11 mouse cellular contexts compared by ENCODE assay signal in the genomic region with DNA sequence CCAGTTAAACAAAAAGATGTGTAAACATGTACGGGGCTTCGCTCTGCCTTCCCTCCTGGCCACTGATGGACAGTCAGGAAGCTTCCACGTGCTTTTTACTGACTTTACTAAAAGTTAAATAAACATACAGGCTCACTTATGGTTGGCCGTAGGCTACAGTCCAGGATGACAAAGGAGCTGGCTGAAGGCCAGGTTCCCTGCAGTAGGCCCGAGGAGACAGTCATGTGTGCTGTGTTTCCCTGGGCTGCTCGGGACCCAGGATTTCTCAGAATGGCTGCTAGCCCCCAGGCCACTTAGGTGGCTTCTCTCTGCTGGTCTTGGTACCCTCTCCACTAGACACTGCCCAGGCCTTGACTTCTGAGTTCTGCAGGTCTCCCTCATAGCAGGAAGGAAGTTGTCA. TPM values are rescaled to one million over a fixed set of nuclear protein-coding genes. Genes with fewer than 3 reads are reported as not detected.
DNase-seq lines count a peak whose midpoint lies in the region; ATAC-seq and TF ChIP-seq lines count a peak whose summit lies in the region.
"Had no signal": no experiment of that assay in that cellular context is flagged by ENCODE, and none has a peak within 500 bp of the region (broad histone marks: within the 10 kb centered on the region; RNA-seq: fewer than 3 reads in every experiment).

No protein-coding gene starts in this region.

- H3K9me3 ChIP-seq in heart, embryonic 10.5 days = no peaks in the 10 kb centered on the region
- no peaks in the 10 kb centered on the region for H3K9me3 ChIP-seq in liver, embryonic 13.5 days (replicated peaks)

- in situ Hi-C loops in Patski (cut with MboI; ENCODE audit: low pct_unique_long_range_greater_than_20kb) = no loop called here

- no peak overlapping the region for H3K4me3 ChIP-seq in heart, embryonic 10.5 days
- no peak overlapping the region for H3K4me3 ChIP-seq in liver, embryonic 13.5 days (replicated peaks)

- no peak overlapping the region for H3K4me2 ChIP-seq in liver, embryonic 13.5 days

- no peak for TF ChIP-seq CTCF in Patski (IDR thresholded peaks at IDR 0.05)

- CTCF ChIA-PET in Patski (lab: Charles Lee) = interaction anchor here (1.1 to 2.9 kb wide), 2 partner anchors 19 to 30 kb away, joined by 3 to 8 read pairs; no protein-coding TSS in a partner anchor

- H3K27ac ChIP-seq in heart, embryonic 10.5 days = no peak overlapping the region
- peak overlapping the region; percentile 34; the same call in 1 of the 2 replicates for H3K27ac ChIP-seq in liver, embryonic 13.5 days

- peak; percentile 94 for DNase-seq in heart, adult 11 months
- no peak for DNase-seq in heart, embryonic 10.5 days (ENCODE audit: low spot score)
- DNase-seq in Patski (ENCODE audit: low read depth, low spot score) = peak; percentile 86
- peak; percentile 44 for DNase-seq in fibroblast of lung, adult 2 months (ENCODE audit: low read depth)
- DNase-seq in liver, embryonic 13.5 days = no peak
- no peak for DNase-seq in spleen, postnatal 14 days (ENCODE audit: low spot score in 2 of 2)

- POLR2A ChIA-PET in Patski (lab: Charles Lee) = interaction anchor here (0.9 kb wide), 1 partner anchor 29 kb away, joined by 3 read pairs; no protein-coding TSS in a partner anchor

- ATAC-seq in Patski = peak; percentile 36
- no peak for ATAC-seq in liver, embryonic 13.5 days (ENCODE audit: low read depth)
- no peak for ATAC-seq in monocyte, adult 5-6 weeks (replicated peaks; ENCODE audit: insufficient number of reproducible peaks, low FRiP score, low TSS enrichment, poor library complexity, severe bottlenecking)
- no peak for ATAC-seq in inflammation-experienced regulatory T-cells, adult 6 months

- H3K4me1 ChIP-seq in heart, embryonic 10.5 days = peaks cover 13% of the 10 kb centered on the region
- H3K4me1 ChIP-seq in liver, embryonic 13.5 days (replicated peaks) = peaks cover 10% of the 10 kb centered on the region; the same call in 1 of the 2 replicates

- no peaks in the 10 kb centered on the region for H3K27me3 ChIP-seq in heart, embryonic 10.5 days (ENCODE audit: insufficient read depth, poor library complexity, severe bottlenecking)
- no peaks in the 10 kb centered on the region for H3K27me3 ChIP-seq in Patski
- no peaks in the 10 kb centered on the region for H3K27me3 ChIP-seq in liver, embryonic 13.5 days
- H3K27me3 ChIP-seq: CH12.LX had no signal

- no peak overlapping the region for H3K9ac ChIP-seq in liver, embryonic 13.5 days

- peaks cover 46% of the 10 kb centered on the region for H3K36me3 ChIP-seq in heart, embryonic 10.5 days
- H3K36me3 ChIP-seq in liver, embryonic 13.5 days = peaks cover 48% of the 10 kb centered on the region

- whole genome bisulfite sequencing in heart, embryonic 10.5 days = 73% methylated on average over 6 of the region's 6 CpGs
- whole genome bisulfite sequencing in liver, embryonic 13.5 days (ENCODE audit: insufficient replicate concordance) = 68% methylated on average over 6 of the region's 6 CpGs

RNA-seq across cellular contexts. Expression of a gene that starts 6.9 kb away (rescaled TPM):
- polyA plus RNA-seq in heart, embryonic 10.5 days (2016; fragmentation: Nextera tagmentation; extraction: Ambion mirVana) = 30.1 and 33.0 TPM in 2 replicates
- polyA plus RNA-seq in Patski (2021) = 53.0 TPM
- 22.2 and 24.6 TPM in 2 replicates for polyA plus RNA-seq in liver, embryonic 13.5 days (2015; fragmentation: Nextera tagmentation; extraction: Ambion mirVana)
- 4.2 to 13.3 TPM (median 8.5 TPM) in 3 replicates for total RNA-seq in monocyte, adult 5-6 weeks (2017)
- polyA plus RNA-seq in inflammation-experienced regulatory T-cells, adult 6 months (2017; shearing (Covaris generic)) = 10 to 100 TPM; 33.3 to 49.6 (median 36.0) TPM

RNA-seq across cellular contexts. Expression of a gene that starts 22.0 kb away (rescaled TPM):
- polyA plus RNA-seq in heart, embryonic 10.5 days (2016; fragmentation: Nextera tagmentation; extraction: Ambion mirVana) = 0.11 and 1.9 TPM in 2 replicates
- 0.05 TPM for polyA plus RNA-seq in Patski (2021)
- polyA plus RNA-seq in liver, embryonic 13.5 days (2015; fragmentation: Nextera tagmentation; extraction: Ambion mirVana) = 2.4 and 2.9 TPM in 2 replicates
- not detected in 3 replicates for total RNA-seq in monocyte, adult 5-6 weeks (2017)
- polyA plus RNA-seq in inflammation-experienced regulatory T-cells, adult 6 months (2017; shearing (Covaris generic)) = under 1 TPM in 1 of 3 experiments, not detected in 2; 0.17 TPM
- total RNA-seq: CH12.LX; common myeloid progenitor, adult 5-6 weeks; left cerebral cortex, adult 18-20 months had no signal

RNA-seq across cellular contexts. Expression of a gene that starts 25.9 kb away (rescaled TPM):
- polyA plus RNA-seq in heart, embryonic 10.5 days (2016; fragmentation: Nextera tagmentation; extraction: Ambion mirVana) = 0.31 TPM in 1 of 2 replicates, not detected in the other
- polyA plus RNA-seq in Patski (2021) = 0.10 TPM
- polyA plus RNA-seq in liver, embryonic 13.5 days (2015; fragmentation: Nextera tagmentation; extraction: Ambion mirVana) = 0.52 and 0.54 TPM in 2 replicates
- total RNA-seq in monocyte, adult 5-6 weeks (2017) = 0.95 to 2.6 TPM (median 1.5 TPM) in 3 replicates
- polyA plus RNA-seq in inflammation-experienced regulatory T-cells, adult 6 months (2017; shearing (Covaris generic)) = 1 to 10 TPM; 1.9 to 3.9 (median 2.6) TPM
- total RNA-seq: CH12.LX had no signal

RNA-seq across cellular contexts. Expression of a gene that starts 52.2 kb away (rescaled TPM):
- 1.1 and 1.7 TPM in 2 replicates for polyA plus RNA-seq in heart, embryonic 10.5 days (2016; fragmentation: Nextera tagmentation; extraction: Ambion mirVana)
- polyA plus RNA-seq in Patski (2021) = 1.6 TPM
- polyA plus RNA-seq in liver, embryonic 13.5 days (2015; fragmentation: Nextera tagmentation; extraction: Ambion mirVana) = 3.1 and 3.4 TPM in 2 replicates
- 10.6 to 17.9 TPM (median 14.4 TPM) in 3 replicates for total RNA-seq in monocyte, adult 5-6 weeks (2017)
- 10 to 100 TPM in 2 of 3 experiments, 1 to 10 TPM in 1; 8.4 to 15.2 (median 12.1) TPM for polyA plus RNA-seq in inflammation-experienced regulatory T-cells, adult 6 months (2017; shearing (Covaris generic))
- total RNA-seq: CH12.LX had no signal

Comparison
In these comparisons a context has a peak if more than half of its experiments do, and no peak if none do; other contexts are left out.
1. DNase-seq: peak in heart, adult 11 months (single experiment), Patski (single experiment) and fibroblast of lung, adult 2 months (single experiment); none in heart, embryonic 10.5 days (single experiment), liver, embryonic 13.5 days (single experiment) and spleen, postnatal 14 days (0 of 2).